Mouse (Mus musculus) lung, embryonic 16.5 days (tissue): ENCODE measurements around the gene 4932438A13Rik. TPM values are rescaled to one million over a fixed set of nuclear protein-coding genes. Genes with fewer than 3 reads are reported as not detected.

Source experiments
- ATAC-seq: fragments of 200-750 bp; cut with Nextera tagmentation; 2 replicates; pipeline ENCODE4 v1.8.0; 2017; ENCODE audit warnings: low read depth, mild to moderate bottlenecking, moderate library complexity
- H3K27ac ChIP-seq: fragments of 300-500 bp; sonication (generic); 2 replicates; pipeline ENCODE4 v1.5.1; 2014; ENCODE audit warnings: mild to moderate bottlenecking, control low read depth, low read length
- H3K27me3 ChIP-seq: fragments of 300-500 bp; sonication (generic); 2 replicates; pipeline ENCODE4 v1.6.1; 2014; ENCODE audit warnings: low read depth, low read length, mixed read lengths; ENCODE audit not compliant: control insufficient read depth, insufficient read depth
- H3K36me3 ChIP-seq: fragments of 300-500 bp; sonication (generic); 2 replicates; pipeline ENCODE4 v1.6.1; 2014; ENCODE audit warnings: low read length; ENCODE audit not compliant: control insufficient read depth, insufficient read depth
- H3K4me1 ChIP-seq: fragments of 300-500 bp; sonication (generic); replicated peaks from 2 replicates; pipeline ENCODE4 v1.6.1; 2014; ENCODE audit warnings: low read length, mixed read lengths; ENCODE audit not compliant: control insufficient read depth, insufficient read depth
- H3K4me2 ChIP-seq: fragments of 300-500 bp; sonication (generic); 2 replicates; pipeline ENCODE4 v1.6.1; 2014; ENCODE audit warnings: low read depth, low read length, control low read depth
- H3K4me3 ChIP-seq: fragments of 300-500 bp; sonication (generic); 2 replicates; pipeline ENCODE4 v1.5.1; 2014; ENCODE audit warnings: mild to moderate bottlenecking, low read length, control low read depth
- H3K9ac ChIP-seq: fragments of 300-500 bp; sonication (generic); 2 replicates; pipeline ENCODE4 v1.6.1; 2014; ENCODE audit warnings: low read length, control low read depth
- H3K9me3 ChIP-seq: fragments of 300-500 bp; sonication (generic); 2 replicates; pipeline ENCODE4 v1.6.1; 2016; ENCODE audit warnings: low read length; ENCODE audit not compliant: control insufficient read depth
- WGBS: fragments of 180-500 bp; shearing (Covaris S2); extraction: QIAGEN DNeasy Blood & Tissue Kit; methylation state at CpG from one replicate; pipeline ENCODE4 v1.1.7; 2014; 5-methylcytosine and 5-hydroxymethylcytosine counted together
- polyA plus RNA-seq: library from polyadenylated mRNA; unstranded; fragments of >200 nt; fragmentation: Nextera tagmentation; extraction: Ambion mirVana; gene quantifications from 2 replicates; pipeline ENCODE4 v1.2.1, GENCODE M21; 2015

The 4932438A13Rik gene
- polyA plus RNA-seq, 1 experiment from 2014 or later, result 49.4 TPM

DNA sequence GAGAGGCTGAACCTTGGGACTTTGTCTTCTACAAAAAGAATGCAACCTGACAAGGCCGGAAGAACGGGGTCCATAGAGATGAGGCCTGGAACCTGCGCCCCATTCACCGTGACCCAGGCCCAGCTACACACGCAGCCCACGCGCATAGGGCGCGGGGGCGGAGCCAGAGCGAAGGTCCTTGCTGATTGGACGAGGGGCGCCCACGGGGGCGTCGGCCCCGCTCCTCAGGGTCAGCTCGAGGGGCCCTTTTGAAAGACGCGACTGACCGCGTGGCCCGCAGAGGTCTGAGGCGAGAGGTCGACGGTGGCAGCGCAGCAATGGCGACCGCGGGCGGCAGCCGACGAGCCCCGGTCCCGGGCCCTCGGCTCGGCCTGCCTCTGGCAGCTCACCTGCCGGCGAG is 200.5 kb downstream of the 4932438A13Rik start, which contains the start of gene Adad1:
TSS of gene Adad1 (plus strand) at position 122 of the 400 bp plus-strand sequence.
- H3K4me1 ChIP-seq, result no peaks in the 10 kb centered on the region
- whole genome bisulfite sequencing, result 53% methylated on average over 37 of the region's 39 CpGs
- H3K9ac ChIP-seq, result peak within 1 kb of the TSS; percentile 20; the same call in 1 of the 2 replicates
- H3K4me2 ChIP-seq, result peak within 1 kb of the TSS; percentile 49
- peak within 1 kb of the TSS; percentile 31 for H3K4me3 ChIP-seq
- no peak within 1 kb of the TSS for H3K27ac ChIP-seq
- no peaks in the 10 kb centered on the region for H3K27me3 ChIP-seq
- ATAC-seq, result peak; percentile 26; the same call in 1 of the 2 replicates
- peaks cover 6% of the 10 kb centered on the region; the same call in 1 of the 2 replicates for H3K9me3 ChIP-seq
- no peaks in the 10 kb centered on the region for H3K36me3 ChIP-seq

DNA sequence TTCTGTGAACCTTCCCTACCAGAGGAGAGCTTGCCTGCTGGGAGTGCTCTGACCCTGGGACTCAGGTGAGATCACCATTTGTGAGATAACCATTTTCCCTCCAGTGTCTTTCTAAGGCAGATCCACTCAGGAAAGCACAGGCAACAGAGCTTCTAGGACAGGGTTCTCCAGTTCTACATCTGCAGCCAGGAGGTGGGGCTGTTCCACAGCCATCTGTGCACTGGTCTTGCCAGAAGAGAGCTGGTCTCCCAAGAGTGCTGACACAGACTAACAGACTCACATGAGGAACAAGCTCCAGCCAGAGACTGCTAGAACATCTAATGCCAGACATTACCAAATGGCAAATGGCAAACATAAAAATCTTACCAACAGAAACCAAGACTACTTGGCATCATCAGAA is 210.3 kb downstream of the 4932438A13Rik start:
- 0 out of 2 replicates have a peak, but pooled peaks cover 2% of the 10 kb centered on the region for H3K9me3 ChIP-seq
- no peak overlapping the region for H3K9ac ChIP-seq
- no peak overlapping the region for H3K4me2 ChIP-seq
- no peak overlapping the region for H3K27ac ChIP-seq
- no peaks in the 10 kb centered on the region for H3K27me3 ChIP-seq
- H3K36me3 ChIP-seq, result no peaks in the 10 kb centered on the region
- ATAC-seq, result no peak
- no peaks in the 10 kb centered on the region for H3K4me1 ChIP-seq
- H3K4me3 ChIP-seq, result no peak overlapping the region

- H3K27ac ChIP-seq, result no peak overlapping the region
- no peak overlapping the region for H3K4me2 ChIP-seq
- no peaks in the 10 kb centered on the region for H3K4me1 ChIP-seq
- no peaks in the 10 kb centered on the region for H3K36me3 ChIP-seq
- H3K9me3 ChIP-seq, result no peaks in the 10 kb centered on the region
- H3K4me3 ChIP-seq, result no peak overlapping the region
- no peak overlapping the region for H3K9ac ChIP-seq
- peak; percentile 79; the same call in 1 of the 2 replicates for ATAC-seq
- no peaks in the 10 kb centered on the region for H3K27me3 ChIP-seq
- 41% methylated on average over 4 of the region's 4 CpGs for WGBS
Measured at GRCm38 (mm10) chr3:37084860-37085259, 222.0 kb downstream of the 4932438A13Rik start.

DNA sequence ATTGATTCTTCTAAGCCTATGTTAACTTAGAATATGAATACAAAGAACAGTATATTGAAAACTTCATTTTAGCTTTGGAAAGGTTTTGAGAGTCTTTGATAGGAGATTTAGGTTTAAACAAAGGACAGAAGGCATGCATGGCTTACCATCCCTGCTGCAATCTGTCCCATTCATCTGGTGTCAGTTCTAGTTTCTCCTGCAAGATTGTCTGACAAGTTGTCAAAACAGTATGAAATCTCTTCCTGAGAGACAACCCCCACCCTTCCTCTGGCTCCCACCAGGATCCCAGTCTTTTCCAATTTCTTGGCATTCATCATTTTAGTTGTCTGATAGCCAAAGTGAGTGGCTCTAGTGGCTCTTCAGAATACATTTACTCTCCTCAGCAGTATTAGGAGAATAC is 227.8 kb downstream of the 4932438A13Rik start:
- ATAC-seq, result no peak
- Histone ChIP-seq H3K9me3 (no peaks in the 10 kb centered on the region), H3K27ac (no peak overlapping the region)

More for the DNA sequence above, 227.8 kb downstream of the 4932438A13Rik start:
- no peak overlapping the region for H3K4me3 ChIP-seq
- H3K9ac ChIP-seq, result no peak overlapping the region
- H3K4me1 ChIP-seq, result no peaks in the 10 kb centered on the region
- no peak overlapping the region for H3K4me2 ChIP-seq
- no peaks in the 10 kb centered on the region for H3K27me3 ChIP-seq
- no peaks in the 10 kb centered on the region for H3K36me3 ChIP-seq

Other genes starting within 250 kb of the 4932438A13Rik start
- gene Bbs7, start 249.6 kb upstream of the 4932438A13Rik start, polyA plus RNA-seq, result 15.2 and 16.6 TPM in 2 replicates
- 1.5 and 1.6 TPM in 2 replicates for gene Trpc3, start 172.9 kb upstream of the 4932438A13Rik start, polyA plus RNA-seq
- 0.19 and 0.41 TPM in 2 replicates for gene Adad1, start 200.4 kb downstream of the 4932438A13Rik start, polyA plus RNA-seq